Mouse (Mus musculus) lung, postnatal 0 days (tissue): Measurements from ENCODE around the gene Zfp786. TPM values are rescaled to one million over a fixed set of nuclear protein-coding genes. Genes with fewer than 3 reads are reported as not detected.
"Not testable (repeated sequence)": the region's sequence is repeated elsewhere in the genome, so short reads cannot be mapped to it uniquely, and the experiment has no call there.

Experiments used
- ATAC-seq: fragments of 200-750 bp; cut with Nextera tagmentation; 2 replicates; pipeline ENCODE4 v1.8.0; 2017; ENCODE audit warnings: moderate library complexity
- DNase-seq: peaks from one replicate; pipeline ENCODE4 v3.0.0-alpha.2; 2016; ENCODE audit warnings: low spot score
- H3K27ac ChIP-seq: fragments of 300-500 bp; sonication (generic); 2 replicates; pipeline ENCODE4 v1.5.1; 2014; ENCODE audit warnings: antibody characterized with exemption, mild to moderate bottlenecking, low read length, mixed read lengths
- H3K27me3 ChIP-seq: fragments of 300-500 bp; sonication (generic); replicated peaks from 2 replicates; pipeline ENCODE4 v1.6.1; 2014; ENCODE audit warnings: low read length, mixed read lengths; ENCODE audit not compliant: insufficient read depth
- H3K36me3 ChIP-seq: fragments of 300-500 bp; sonication (generic); 2 replicates; pipeline ENCODE4 v1.6.1; 2014; ENCODE audit warnings: low read length, mixed read lengths; ENCODE audit not compliant: insufficient read depth
- H3K4me1 ChIP-seq: fragments of 300-500 bp; sonication (generic); 2 replicates; pipeline ENCODE4 v1.6.1; 2014; ENCODE audit warnings: antibody characterized with exemption, low read depth, low read length, mixed read lengths; ENCODE audit not compliant: insufficient read depth
- H3K4me2 ChIP-seq: fragments of 300-500 bp; sonication (generic); replicated peaks from 2 replicates; pipeline ENCODE4 v1.6.1; 2014; ENCODE audit warnings: low read depth, mild to moderate bottlenecking, low read length, moderate library complexity, mixed read lengths
- H3K4me3 ChIP-seq: fragments of 300-500 bp; sonication (generic); 2 replicates; pipeline ENCODE4 v1.5.1; 2014; ENCODE audit warnings: low read depth, low read length
- H3K9ac ChIP-seq: fragments of 300-500 bp; sonication (generic); replicated peaks from 2 replicates; pipeline ENCODE4 v1.6.1; 2014; ENCODE audit warnings: low read depth, mild to moderate bottlenecking
- H3K9me3 ChIP-seq: fragments of 300-500 bp; sonication (generic); 2 replicates; pipeline ENCODE4 v1.6.1; 2016; ENCODE audit warnings: low read length, mixed read lengths
- CTCF ChIP-seq: IDR thresholded peaks from 2 replicates; pipeline ENCODE4 v1.5.1; 2016; ENCODE audit warnings: antibody characterized with exemption, mild to moderate bottlenecking
- EP300 ChIP-seq: IDR thresholded peaks from 2 replicates; pipeline ENCODE4 v1.6.1; 2016; ENCODE audit warnings: antibody characterized with exemption, mild to moderate bottlenecking, control low read depth
- WGBS: fragments of 180-500 bp; shearing (Covaris S2); extraction: QIAGEN DNeasy Blood & Tissue Kit; methylation state at CpG from one replicate; pipeline ENCODE4 v1.1.7; 2014; 5-methylcytosine and 5-hydroxymethylcytosine counted together
- microRNA counts: library from miRNA; unstranded; fragments of <30 nt; microRNA quantifications from one replicate; lab custom pipeline; 2015
- microRNA-seq: library from miRNA; unstranded; fragments of <30 nt; microRNA quantifications from one replicate; pipeline ENCODE4, GENCODE M21; 2016
- polyA plus RNA-seq: library from polyadenylated mRNA; unstranded; fragments of >200 nt; fragmentation: Nextera tagmentation; extraction: Ambion mirVana; gene quantifications from 2 replicates; pipeline ENCODE4 v1.2.1, GENCODE M21; 2015

Gene Zfp786
- polyA plus RNA-seq, 1 experiment from 2014 or later = 0.98 TPM

DNA sequence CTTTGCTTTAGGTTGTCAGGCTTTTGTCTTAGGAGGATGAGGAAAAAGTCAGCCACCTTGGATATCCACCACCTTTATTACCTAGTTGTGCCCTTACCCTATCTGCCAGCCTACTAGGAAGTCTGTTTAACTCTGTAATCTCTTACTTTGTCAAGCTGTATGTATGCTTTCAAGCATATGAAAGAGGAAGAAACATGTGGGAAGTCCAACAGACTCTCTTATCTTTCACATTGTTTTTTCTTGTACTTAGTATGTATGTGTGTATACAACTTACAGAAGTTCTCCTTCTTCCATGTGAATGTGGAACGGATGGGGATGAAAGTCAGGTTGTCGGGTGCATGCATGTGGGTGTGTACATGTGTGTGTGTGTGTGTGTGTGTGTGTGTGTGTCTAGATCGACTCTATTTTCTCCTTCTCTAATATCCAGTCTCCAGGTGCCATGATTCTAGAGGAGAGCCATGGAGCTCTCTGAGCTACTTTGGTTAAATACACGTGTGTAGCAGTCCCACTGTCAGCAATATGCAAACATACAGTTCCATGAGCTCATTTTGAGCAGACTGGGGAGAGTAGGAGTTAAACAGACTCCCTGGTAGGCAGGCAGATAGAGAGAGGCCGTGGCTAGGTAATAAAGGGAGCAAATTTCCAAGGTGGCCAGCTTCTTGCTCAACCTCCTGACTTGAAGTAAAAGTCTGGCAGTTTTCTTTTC lies 45.8 kb downstream of the Zfp786 start:
- no peak overlapping the region for H3K9ac ChIP-seq
- no peak overlapping the region for H3K4me3 ChIP-seq
- no peak for TF ChIP-seq EP300
- no peak for TF ChIP-seq CTCF
- no peak overlapping the region for H3K27ac ChIP-seq
- no peaks in the 10 kb centered on the region for H3K27me3 ChIP-seq
- no peaks in the 10 kb centered on the region for H3K36me3 ChIP-seq
- DNase-seq (no peak), ATAC-seq (no peak)
- H3K4me2 ChIP-seq = no peak overlapping the region
- H3K9me3 ChIP-seq = no peaks in the 10 kb centered on the region
- 66% methylated on average over 5 of the region's 5 CpGs for WGBS
- H3K4me1 ChIP-seq = peaks cover 4% of the 10 kb centered on the region; the same call in 1 of the 2 replicates

DNA sequence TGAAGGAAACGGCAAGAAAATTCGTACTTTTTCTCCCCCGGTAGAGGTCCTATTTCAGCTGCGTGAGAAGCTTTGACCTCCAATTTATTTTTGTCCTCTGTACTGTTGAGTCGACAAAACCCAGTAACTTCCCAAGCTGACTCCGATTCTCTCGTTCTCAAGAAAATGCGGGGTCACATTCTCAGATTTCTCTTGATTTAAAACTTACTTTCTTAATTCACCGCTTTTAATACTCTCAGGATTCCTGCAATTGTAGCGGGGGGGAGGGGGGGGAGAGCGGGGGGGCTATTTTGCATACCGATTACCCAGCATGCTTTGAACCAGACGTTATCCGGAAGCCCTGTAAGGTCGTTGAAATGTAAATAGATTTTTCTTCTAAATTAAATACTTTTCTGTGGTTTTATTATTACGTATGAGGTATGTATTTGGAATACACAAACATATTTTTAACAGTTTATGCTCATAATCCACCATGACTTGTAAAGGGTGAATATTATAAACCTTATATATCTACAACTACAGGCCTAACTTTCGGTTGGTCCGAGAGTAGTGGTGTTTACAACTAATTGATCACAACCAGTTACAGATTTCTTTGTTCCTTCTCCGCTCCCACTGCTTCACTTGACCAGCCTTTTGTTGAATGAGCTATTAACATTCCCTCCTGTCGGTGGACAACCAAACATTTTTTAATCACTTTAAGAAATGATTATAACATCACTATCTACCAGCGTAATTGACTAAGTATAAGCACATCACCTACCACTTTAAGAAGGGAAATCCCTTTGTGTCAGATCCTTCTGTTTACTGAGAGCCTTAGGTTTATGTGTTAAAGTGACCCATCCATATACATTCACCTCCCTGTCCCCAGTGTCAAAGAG lies 49.3 kb downstream of the Zfp786 start:
- DNase-seq = peak; percentile 89
- no peaks in the 10 kb centered on the region; the same call in 1 of the 2 replicates for H3K4me1 ChIP-seq
- peak overlapping the region; percentile 47 for H3K4me2 ChIP-seq
- ATAC-seq = peak; percentile 53
- no peaks in the 10 kb centered on the region for H3K9me3 ChIP-seq
- under 1% methylated on average over 21 of the region's 21 CpGs for WGBS
- H3K36me3 ChIP-seq = no peaks in the 10 kb centered on the region
- H3K9ac ChIP-seq = peak overlapping the region; percentile 41; the same call in 1 of the 2 replicates
- TF ChIP-seq EP300 = peak; percentile 49; the same call in 1 of the 2 replicates
- TF ChIP-seq CTCF = 0 out of 2 replicates have a peak, but pooled peaks have one; percentile 7
- H3K4me3 ChIP-seq = peak overlapping the region; percentile 45
- H3K27me3 ChIP-seq = 0 out of 2 replicates have a peak, but pooled peaks cover 4% of the 10 kb centered on the region
- H3K27ac ChIP-seq = peak overlapping the region; percentile 26; the same call in 1 of the 2 replicates

DNA sequence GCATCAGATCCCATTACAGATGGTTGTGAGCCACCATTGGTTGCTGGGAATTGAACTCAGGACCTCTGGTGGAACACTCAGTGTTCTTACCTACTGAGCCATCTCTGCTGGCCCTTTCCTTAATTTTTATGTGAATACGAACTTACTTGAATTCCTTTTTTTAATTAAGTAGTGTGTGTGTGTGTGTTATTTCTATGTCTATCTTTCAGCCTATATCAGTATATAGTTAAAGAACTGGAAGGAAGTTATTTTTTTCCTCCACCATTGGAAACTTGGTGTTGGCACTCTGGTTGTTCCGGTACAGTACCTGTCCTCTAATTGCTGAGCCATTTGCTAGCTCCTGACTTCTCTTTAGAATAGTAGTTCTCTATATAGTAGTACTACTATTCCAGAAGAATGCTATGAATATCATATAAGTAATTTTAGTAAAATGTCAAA lies 50.1 kb downstream of the Zfp786 start:
- 0 out of 2 replicates have a peak, but pooled peaks cover 4% of the 10 kb centered on the region for H3K27me3 ChIP-seq
- H3K36me3 ChIP-seq = no peaks in the 10 kb centered on the region
- peak overlapping the region; percentile 47 for H3K4me2 ChIP-seq
- H3K27ac ChIP-seq = 0 out of 2 replicates have a peak overlapping the region, but pooled peaks have one; percentile 26
- TF ChIP-seq EP300 (no peak), CTCF (no peak)
- 15% methylated on average over 2 of the region's 2 CpGs for WGBS
- no peaks in the 10 kb centered on the region; the same call in 1 of the 2 replicates for H3K4me1 ChIP-seq
- H3K4me3 ChIP-seq = peak overlapping the region; percentile 45
- no peaks in the 10 kb centered on the region for H3K9me3 ChIP-seq
- no peak for DNase-seq
- H3K9ac ChIP-seq = no peak overlapping the region
- ATAC-seq = no peak

DNA sequence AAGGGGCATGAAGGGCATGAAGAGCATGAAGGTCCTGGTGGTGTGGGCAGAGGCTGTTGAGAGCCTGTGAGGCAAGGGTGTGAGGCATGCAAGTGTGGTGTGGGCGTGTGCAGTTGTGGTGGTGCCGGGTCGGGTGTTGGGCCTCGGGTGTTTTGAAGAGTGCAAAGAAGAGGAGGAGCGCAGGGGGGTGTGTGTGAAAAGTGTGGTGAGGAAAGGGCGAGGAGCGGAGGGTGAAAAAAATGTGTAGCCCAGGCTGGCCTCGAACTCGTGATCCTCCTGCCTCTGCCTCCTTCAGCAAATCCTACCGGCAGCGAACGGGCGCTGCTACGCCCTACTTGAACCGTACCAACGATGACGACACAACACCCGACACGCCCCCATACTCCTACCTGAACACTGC lies 58.9 kb downstream of the Zfp786 start:
- H3K4me2 ChIP-seq, H3K4me1 ChIP-seq, H3K36me3 ChIP-seq, H3K9me3 ChIP-seq, DNase-seq, H3K4me3 ChIP-seq, H3K27me3 ChIP-seq, H3K27ac ChIP-seq, H3K9ac ChIP-seq: not testable (repeated sequence)
- 62% methylated on average over 7 of the region's 19 CpGs for WGBS
- ATAC-seq = peak; percentile 44; the same call in 1 of the 2 replicates

DNA sequence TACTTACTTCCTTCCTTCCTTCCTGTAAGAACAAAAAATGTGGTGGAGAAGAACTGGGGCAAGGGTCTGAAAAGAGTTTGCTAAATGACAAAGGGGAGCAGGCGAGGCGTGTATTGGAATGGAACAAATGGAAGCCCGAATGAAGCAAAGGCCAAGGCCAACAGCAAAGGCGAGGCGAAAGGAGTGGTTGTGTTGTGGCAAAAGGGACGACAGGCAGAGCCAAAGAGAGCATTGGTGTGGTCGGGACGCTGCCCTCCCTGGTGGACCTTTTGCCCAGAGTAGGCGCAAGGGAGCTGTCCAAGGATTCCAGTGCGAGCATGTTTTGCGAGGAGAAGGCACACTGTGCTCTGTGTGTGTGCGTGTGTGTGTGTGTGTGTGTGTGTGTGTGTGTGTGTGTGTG lies 59.6 kb downstream of the Zfp786 start:
- 75% methylated on average over 11 of the region's 12 CpGs for WGBS
- not testable (repeated sequence) for H3K9me3 ChIP-seq, H3K27ac ChIP-seq, ATAC-seq, H3K9ac ChIP-seq, H3K4me2 ChIP-seq, H3K27me3 ChIP-seq, H3K4me3 ChIP-seq, H3K4me1 ChIP-seq, DNase-seq, H3K36me3 ChIP-seq

DNA sequence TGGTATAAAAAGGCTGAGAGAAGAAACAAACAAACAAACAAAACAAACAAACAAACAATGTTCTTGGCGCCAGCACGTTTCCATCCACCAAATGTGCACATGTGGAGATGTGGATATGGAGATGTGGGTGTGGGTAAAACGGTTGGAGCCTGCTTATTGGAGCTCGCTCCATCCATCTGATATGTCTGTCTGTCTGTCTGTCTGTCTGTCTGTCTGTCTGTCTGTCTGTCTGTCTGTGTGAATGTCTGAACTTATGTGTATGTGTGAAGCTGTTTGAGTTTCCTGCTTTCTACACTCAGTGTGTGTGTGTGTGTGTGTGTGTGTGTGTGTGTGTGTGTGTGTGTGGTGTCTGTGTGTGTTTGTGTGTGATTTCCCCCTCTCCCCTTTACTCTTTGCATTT lies 60.8 kb downstream of the Zfp786 start:
- H3K4me3 ChIP-seq, H3K4me2 ChIP-seq, H3K4me1 ChIP-seq, H3K9ac ChIP-seq, DNase-seq, H3K27ac ChIP-seq, H3K27me3 ChIP-seq, H3K36me3 ChIP-seq, H3K9me3 ChIP-seq, ATAC-seq: not testable (repeated sequence)
- whole genome bisulfite sequencing = 76% methylated on average over 4 of the region's 4 CpGs

MicroRNAs encoded within 50 kb of the gene (microRNA counts, 519-probe panel; counts per million panel counts)
- microRNA mmu-miR-704 (lab: Ali Mortazavi, UCI) = not detected

Small RNA genes within 50 kb of the gene (microRNA-seq; reads per million reads assigned to microRNA genes)
- not detected for gene Mir704

Other genes with a start within 250 kb of the Zfp786 start
- 22.5 and 25.3 TPM in 2 replicates for gene Ezh2, start 235.5 kb downstream of the Zfp786 start, polyA plus RNA-seq
- gene Pdia4, start 17.4 kb downstream of the Zfp786 start, polyA plus RNA-seq = 98.0 and 123 TPM in 2 replicates
- gene Zfp398, start 4.8 kb upstream of the Zfp786 start, polyA plus RNA-seq = 4.7 and 5.2 TPM in 2 replicates
- gene Zfp282, start 46.3 kb upstream of the Zfp786 start, polyA plus RNA-seq = 9.0 and 9.6 TPM in 2 replicates
- 15.2 and 16.7 TPM in 2 replicates for gene Zfp212, start 89.6 kb upstream of the Zfp786 start, polyA plus RNA-seq
- gene Zfp956, start 122.5 kb upstream of the Zfp786 start, polyA plus RNA-seq = 4.7 and 5.3 TPM in 2 replicates
- 4.7 TPM in 2 replicates for gene Zfp777, start 218.0 kb upstream of the Zfp786 start, polyA plus RNA-seq